Mouse (Mus musculus) intestine, embryonic 16.5 days (tissue): ENCODE measurements around the gene Nemf. TPM values are rescaled to one million over a fixed set of nuclear protein-coding genes. Genes with fewer than 3 reads are reported as not detected.

Experiments
- ATAC-seq: fragments of 200-750 bp; cut with Nextera tagmentation; 2 replicates; pipeline ENCODE4 v1.8.0; 2017; ENCODE audit warnings: moderate TSS enrichment, moderate library complexity
- H3K27ac ChIP-seq: fragments of 300-500 bp; sonication (generic); 2 replicates; pipeline ENCODE4 v1.5.1; 2014; ENCODE audit warnings: mild to moderate bottlenecking, low read length
- H3K27me3 ChIP-seq: fragments of 300-500 bp; sonication (generic); replicated peaks from 2 replicates; pipeline ENCODE4 v1.6.1; 2014; ENCODE audit warnings: low read length, control low read depth, mixed read lengths; ENCODE audit not compliant: control insufficient read depth, insufficient read depth
- H3K36me3 ChIP-seq: fragments of 300-500 bp; sonication (generic); 2 replicates; pipeline ENCODE4 v1.6.1; 2014; ENCODE audit warnings: low read length, control low read depth; ENCODE audit not compliant: control insufficient read depth, insufficient read depth
- H3K4me1 ChIP-seq: fragments of 300-500 bp; sonication (generic); 2 replicates; pipeline ENCODE4 v1.6.1; 2014; ENCODE audit warnings: low read length, control low read depth, mixed read lengths; ENCODE audit not compliant: control insufficient read depth, insufficient read depth
- H3K4me2 ChIP-seq: fragments of 300-500 bp; sonication (generic); 2 replicates; pipeline ENCODE4 v1.6.1; 2014; ENCODE audit warnings: low read depth, low read length, control low read depth
- H3K4me3 ChIP-seq: fragments of 300-500 bp; sonication (generic); 2 replicates; pipeline ENCODE4 v1.5.1; 2014; ENCODE audit warnings: mild to moderate bottlenecking, low read length
- H3K9ac ChIP-seq: fragments of 300-500 bp; sonication (generic); 2 replicates; pipeline ENCODE4 v1.6.1; 2014; ENCODE audit warnings: low read depth, low read length
- H3K9me3 ChIP-seq: fragments of 300-500 bp; sonication (generic); 2 replicates; pipeline ENCODE4 v1.6.1; 2016; ENCODE audit warnings: low read length, control low read depth; ENCODE audit not compliant: control insufficient read depth
- WGBS: fragments of 180-500 bp; shearing (Covaris S2); extraction: QIAGEN DNeasy Blood & Tissue Kit; methylation state at CpG from one replicate; pipeline ENCODE4 v1.1.7; 2014; 5-methylcytosine and 5-hydroxymethylcytosine counted together
- polyA plus RNA-seq: library from polyadenylated mRNA; unstranded; fragments of >200 nt; fragmentation: Nextera tagmentation; extraction: Ambion mirVana; gene quantifications from 2 replicates; pipeline ENCODE4 v1.2.1, GENCODE M21; 2015

Nemf gene
- polyA plus RNA-seq, 1 experiment from 2014 or later: 66.2 TPM

GRCm38 (mm10) chr12:69287535-69287934 is 69.4 kb downstream of the Nemf start:
- H3K27me3 ChIP-seq: no peaks in the 10 kb centered on the region
- H3K4me2 ChIP-seq: no peak overlapping the region
- no peaks in the 10 kb centered on the region for H3K9me3 ChIP-seq
- H3K4me3 ChIP-seq: no peak overlapping the region
- H3K9ac ChIP-seq: no peak overlapping the region
- 86% methylated on average over 8 of the region's 8 CpGs for WGBS
- ATAC-seq: no peak
- no peak overlapping the region for H3K27ac ChIP-seq
- no peaks in the 10 kb centered on the region for H3K4me1 ChIP-seq
- no peaks in the 10 kb centered on the region for H3K36me3 ChIP-seq

DNA sequence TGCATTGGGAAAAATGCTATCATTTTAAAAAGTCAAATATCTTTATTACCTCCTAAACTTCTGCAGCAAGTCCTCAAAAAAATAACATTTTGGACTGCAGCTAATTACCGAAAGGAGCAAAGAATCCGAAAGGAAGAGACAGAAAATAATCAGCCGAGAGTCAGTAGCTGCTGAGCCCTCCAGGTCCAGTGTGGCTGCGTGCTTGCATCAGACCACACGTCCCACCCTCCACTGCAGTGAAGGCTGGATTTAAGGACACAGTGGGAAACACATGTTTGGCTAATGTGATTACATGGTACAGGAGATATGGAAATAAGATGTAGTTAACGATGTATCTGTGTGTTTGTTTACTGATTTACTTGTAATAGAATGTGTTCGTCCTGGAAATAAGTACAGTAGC is 73.8 kb downstream of the Nemf start:
- Histone ChIP-seq H3K4me3 (no peak overlapping the region), H3K36me3 (no peaks in the 10 kb centered on the region), H3K27ac (no peak overlapping the region), H3K9me3 (no peaks in the 10 kb centered on the region), H3K9ac (no peak overlapping the region), H3K4me2 (no peak overlapping the region), H3K4me1 (no peaks in the 10 kb centered on the region), H3K27me3 (no peaks in the 10 kb centered on the region)
- 86% methylated on average over 7 of the region's 7 CpGs for WGBS
- no peak for ATAC-seq

GRCm38 (mm10) chr12:69280915-69281314 is 76.0 kb downstream of the Nemf start:
- Histone ChIP-seq H3K4me2 (no peak overlapping the region), H3K27me3 (no peaks in the 10 kb centered on the region), H3K4me1 (no peaks in the 10 kb centered on the region), H3K4me3 (no peak overlapping the region), H3K27ac (no peak overlapping the region), H3K9ac (no peak overlapping the region), H3K36me3 (no peaks in the 10 kb centered on the region), H3K9me3 (no peaks in the 10 kb centered on the region)
- 90% methylated on average over 3 of the region's 3 CpGs for WGBS
- ATAC-seq: no peak

DNA sequence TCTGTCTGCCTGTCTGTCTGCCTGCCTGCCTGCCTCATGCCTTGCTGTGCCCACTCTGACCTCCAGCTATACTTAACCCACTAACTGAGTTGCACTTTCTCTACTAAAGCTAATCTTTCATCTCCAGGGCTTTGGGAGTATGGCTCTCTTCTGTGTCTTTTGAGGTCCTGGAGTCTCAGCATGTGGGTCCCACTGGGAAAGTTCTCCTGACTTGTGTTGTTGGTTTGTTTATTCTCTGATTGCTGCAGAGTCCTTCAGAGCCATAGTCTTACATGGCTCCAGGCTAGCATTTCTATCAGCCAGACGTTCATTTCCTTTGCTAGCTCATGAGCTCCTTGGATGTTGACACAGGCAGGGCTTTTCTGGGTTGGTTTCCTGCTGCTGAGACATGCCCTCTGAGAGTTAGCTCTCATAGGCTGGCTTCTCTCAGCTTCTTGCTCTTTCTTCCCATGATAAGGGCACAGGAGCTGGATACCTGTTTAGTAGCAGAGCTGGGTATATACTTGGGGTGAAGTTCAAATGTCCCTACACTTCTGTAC is 77.0 kb downstream of the Nemf start:
- Histone ChIP-seq H3K4me1 (no peaks in the 10 kb centered on the region), H3K4me3 (no peak overlapping the region), H3K36me3 (no peaks in the 10 kb centered on the region), H3K4me2 (no peak overlapping the region), H3K9ac (no peak overlapping the region), H3K27ac (no peak overlapping the region), H3K9me3 (no peaks in the 10 kb centered on the region), H3K27me3 (no peaks in the 10 kb centered on the region)
- WGBS: 12% methylated on average over 1 of the region's 1 CpGs
- no peak for ATAC-seq

DNA sequence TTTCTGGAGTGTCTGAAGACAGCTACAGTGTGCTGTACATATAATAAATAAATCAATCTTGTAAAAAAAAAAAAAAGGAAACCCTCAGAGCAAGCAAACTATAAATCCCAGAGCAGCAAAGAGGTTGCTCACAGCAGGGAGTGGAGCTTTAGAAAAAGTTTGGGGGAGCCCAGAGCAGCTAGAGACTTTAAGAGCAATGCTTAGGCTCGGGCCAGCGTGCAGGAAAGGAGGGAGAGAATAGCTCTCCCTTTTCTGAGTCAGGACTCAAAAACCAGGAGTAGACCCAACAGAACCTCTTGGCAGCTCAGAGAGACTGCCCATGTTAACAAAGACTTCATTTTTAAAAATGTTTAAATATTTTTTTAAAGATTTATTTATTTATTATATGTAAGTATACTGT is 88.0 kb downstream of the Nemf start:
- H3K27me3 ChIP-seq: no peaks in the 10 kb centered on the region
- no peak overlapping the region for H3K27ac ChIP-seq
- H3K36me3 ChIP-seq: no peaks in the 10 kb centered on the region
- no peaks in the 10 kb centered on the region for H3K9me3 ChIP-seq
- no peak overlapping the region for H3K4me3 ChIP-seq
- WGBS: 92% methylated on average over 2 of the region's 2 CpGs
- H3K4me2 ChIP-seq: no peak overlapping the region
- H3K9ac ChIP-seq: no peak overlapping the region
- H3K4me1 ChIP-seq: no peaks in the 10 kb centered on the region
- no peak for ATAC-seq

DNA sequence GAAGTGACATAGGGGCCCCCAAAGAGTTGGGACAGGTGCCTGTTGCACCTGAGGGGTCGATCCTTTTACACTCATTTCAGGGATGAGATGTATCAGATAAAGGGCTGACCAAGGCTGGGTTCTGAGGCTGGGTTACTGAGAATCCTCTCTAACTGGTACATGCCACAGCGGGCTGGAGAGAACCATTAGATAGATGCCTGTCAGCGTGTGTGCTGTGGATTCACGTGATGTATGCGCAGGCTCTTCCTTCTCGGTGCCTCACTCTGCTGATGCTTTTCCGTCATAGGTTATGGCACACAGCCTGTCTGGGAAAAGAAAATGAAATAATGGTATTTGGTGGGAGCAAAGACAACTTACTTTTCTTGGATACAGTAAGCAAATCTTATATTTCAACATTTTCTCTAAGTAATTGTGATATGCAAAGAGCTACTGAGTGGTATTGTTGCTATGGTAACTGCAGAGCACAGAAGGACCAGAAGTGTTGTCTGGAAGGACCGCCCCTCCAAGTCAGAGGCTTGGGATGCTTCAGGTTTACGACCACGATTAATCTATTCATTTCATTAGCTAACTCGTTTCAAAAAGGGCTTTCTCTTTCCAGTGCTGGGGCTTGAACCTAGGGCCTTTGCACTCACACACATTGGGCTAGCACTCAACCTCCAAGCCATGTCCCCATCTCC is 88.9 kb downstream of the Nemf start:
- Histone ChIP-seq H3K4me3 (no peak overlapping the region), H3K9me3 (no peaks in the 10 kb centered on the region), H3K9ac (no peak overlapping the region), H3K27ac (no peak overlapping the region), H3K4me2 (no peak overlapping the region), H3K36me3 (no peaks in the 10 kb centered on the region), H3K27me3 (no peaks in the 10 kb centered on the region), H3K4me1 (no peaks in the 10 kb centered on the region)
- 77% methylated on average over 11 of the region's 11 CpGs for WGBS
- no peak for ATAC-seq

GRCm38 (mm10) chr12:69265031-69265430 is 91.9 kb downstream of the Nemf start:
- H3K4me3 ChIP-seq: no peak overlapping the region
- no peak overlapping the region for H3K4me2 ChIP-seq
- no peaks in the 10 kb centered on the region for H3K27me3 ChIP-seq
- H3K36me3 ChIP-seq: no peaks in the 10 kb centered on the region
- H3K27ac ChIP-seq: no peak overlapping the region
- 88% methylated on average over 3 of the region's 3 CpGs for WGBS
- no peaks in the 10 kb centered on the region for H3K9me3 ChIP-seq
- no peak for ATAC-seq
- H3K9ac ChIP-seq: no peak overlapping the region
- no peaks in the 10 kb centered on the region for H3K4me1 ChIP-seq

GRCm38 (mm10) chr12:69262251-69262650 is 94.7 kb downstream of the Nemf start:
- Histone ChIP-seq H3K27ac (no peak overlapping the region), H3K9me3 (no peaks in the 10 kb centered on the region), H3K36me3 (no peaks in the 10 kb centered on the region), H3K4me2 (no peak overlapping the region), H3K9ac (no peak overlapping the region), H3K4me3 (no peak overlapping the region), H3K27me3 (no peaks in the 10 kb centered on the region), H3K4me1 (no peaks in the 10 kb centered on the region)
- no peak for ATAC-seq
- WGBS: 94% methylated on average over 5 of the region's 5 CpGs
